Mouse (Mus musculus): ENCODE results near the gene C1qtnf3. TPM values are rescaled to one million over a fixed set of nuclear protein-coding genes. Genes with fewer than 3 reads are reported as not detected.

Gene C1qtnf3
- polyA plus RNA-seq, 1 experiment, result 0.08 TPM

DNA sequence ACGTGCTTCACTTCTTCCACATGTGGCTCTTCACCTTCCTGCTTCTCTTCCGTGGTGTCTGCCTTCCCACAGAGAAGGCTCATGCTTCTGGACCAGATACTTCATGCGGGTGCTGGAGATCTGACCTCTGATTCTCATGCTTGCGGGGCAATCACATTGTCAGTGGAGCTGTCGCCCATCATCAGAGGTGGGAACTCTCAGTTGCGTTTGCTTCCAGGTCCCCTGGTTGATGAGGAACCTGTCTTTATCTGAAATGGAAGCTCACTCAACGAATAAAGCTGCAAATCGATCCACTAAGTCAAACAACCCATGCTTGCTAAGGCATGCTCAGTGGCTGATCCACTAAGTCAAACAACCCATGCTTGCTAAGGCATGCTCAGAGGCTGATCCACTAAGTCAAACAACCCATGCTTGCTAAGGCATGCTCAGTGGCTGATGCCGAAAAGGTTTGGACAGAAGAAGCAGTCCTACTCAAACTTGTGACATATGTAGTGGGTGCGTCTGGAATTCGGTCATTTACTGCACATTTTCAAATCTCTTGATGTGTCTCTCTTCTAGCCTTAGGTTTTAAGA is 58.9 kb downstream of the C1qtnf3 start:
- TF ChIP-seq CTCF (IDR thresholded peaks at IDR 0.05; ENCODE audit: borderline replicate concordance, control insufficient read depth, extremely low read depth, insufficient read depth, low read length, poor library complexity) (no peak), POLR2A (IDR thresholded peaks at IDR 0.05; ENCODE audit: control insufficient read depth, extremely low read depth, insufficient read depth, low read length, poor library complexity) (no peak)
- 91% methylated on average over 11 of the region's 11 CpGs for WGBS
- Histone ChIP-seq H3K36me3 (ENCODE audit: control insufficient read depth, insufficient read depth, low read length) (no peaks in the 10 kb centered on the region), H3K27me3 (ENCODE audit: control insufficient read depth, insufficient read depth, low read length) (no peaks in the 10 kb centered on the region), H3K27ac (ENCODE audit: control insufficient read depth, insufficient read depth, low read length) (no peak overlapping the region), H3K4me3 (ENCODE audit: control insufficient read depth, insufficient read depth, low read length) (no peak overlapping the region), H3K4me1 (replicated peaks; ENCODE audit: control insufficient read depth, insufficient read depth, low read length) (no peaks in the 10 kb centered on the region)
- no peak for DNase-seq

- Histone ChIP-seq H3K27me3 (ENCODE audit: control insufficient read depth, insufficient read depth, low read length) (no peaks in the 10 kb centered on the region), H3K27ac (ENCODE audit: control insufficient read depth, insufficient read depth, low read length) (no peak overlapping the region), H3K4me3 (ENCODE audit: control insufficient read depth, insufficient read depth, low read length) (no peak overlapping the region), H3K36me3 (ENCODE audit: control insufficient read depth, insufficient read depth, low read length) (no peaks in the 10 kb centered on the region), H3K4me1 (replicated peaks; ENCODE audit: control insufficient read depth, insufficient read depth, low read length) (no peaks in the 10 kb centered on the region)
- no peak for TF ChIP-seq CTCF (IDR thresholded peaks at IDR 0.05; ENCODE audit: borderline replicate concordance, control insufficient read depth, extremely low read depth, insufficient read depth, low read length, poor library complexity)
- 74% methylated on average over 2 of the region's 2 CpGs for WGBS
- DNase-seq, result no peak
Measured at GRCm38 (mm10) chr15:11014931-11015330, 62.8 kb downstream of the C1qtnf3 start.

DNA sequence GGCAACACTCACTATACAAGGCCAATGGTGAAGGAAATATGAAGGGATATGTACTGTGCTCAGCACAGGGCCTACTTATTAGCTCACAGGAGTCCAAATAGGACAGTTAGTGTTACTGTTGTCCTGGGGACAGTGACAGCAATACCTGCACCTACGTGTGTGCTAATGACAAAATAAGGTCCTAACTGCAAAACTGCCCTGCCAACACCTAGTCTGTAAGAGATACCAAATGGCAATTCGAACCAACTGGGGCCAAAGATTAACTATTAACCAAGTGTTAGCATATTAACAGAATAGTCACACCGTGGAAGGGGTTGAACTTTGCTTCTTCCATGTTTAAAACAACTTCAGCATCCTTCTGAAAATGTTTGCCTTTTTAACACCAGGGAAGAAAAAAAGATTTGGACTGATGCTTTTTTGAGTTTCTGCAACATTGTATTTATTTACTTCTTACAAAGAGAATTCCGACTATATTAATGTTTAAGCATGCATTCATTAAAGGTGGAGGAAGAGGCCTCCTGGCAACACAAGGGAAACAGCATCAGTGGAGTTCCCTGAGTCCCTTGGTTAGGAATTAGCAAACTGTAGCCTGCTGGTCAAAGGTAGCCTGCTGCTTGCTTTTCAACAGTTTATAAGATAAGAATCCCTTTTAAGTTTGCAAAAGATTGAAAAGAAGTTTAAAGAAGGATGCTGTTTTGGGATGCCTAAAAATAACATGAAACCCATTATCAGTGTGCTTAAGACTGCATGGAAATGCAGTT is 74.8 kb downstream of the C1qtnf3 start:
- Histone ChIP-seq H3K4me1 (replicated peaks; ENCODE audit: control insufficient read depth, insufficient read depth, low read length) (no peaks in the 10 kb centered on the region), H3K27me3 (ENCODE audit: control insufficient read depth, insufficient read depth, low read length) (no peaks in the 10 kb centered on the region), H3K36me3 (ENCODE audit: control insufficient read depth, insufficient read depth, low read length) (no peaks in the 10 kb centered on the region), H3K4me3 (ENCODE audit: control insufficient read depth, insufficient read depth, low read length) (no peak overlapping the region), H3K27ac (ENCODE audit: control insufficient read depth, insufficient read depth, low read length) (no peak overlapping the region)
- WGBS, result 85% methylated on average over 4 of the region's 4 CpGs
- DNase-seq, result no peak
- TF ChIP-seq POLR2A (IDR thresholded peaks at IDR 0.05; ENCODE audit: control insufficient read depth, extremely low read depth, insufficient read depth, low read length, poor library complexity) (no peak), CTCF (IDR thresholded peaks at IDR 0.05; ENCODE audit: borderline replicate concordance, control insufficient read depth, extremely low read depth, insufficient read depth, low read length, poor library complexity) (no peak)

Other genes with a start within 250 kb of the C1qtnf3 start
- gene Rai14, start 237.7 kb upstream of the C1qtnf3 start, polyA plus RNA-seq (2012; rRNA removed), result 1.3 and 1.6 TPM in 2 replicates
- 3.1 and 5.6 TPM in 2 replicates for gene Amacr, start 29.4 kb downstream of the C1qtnf3 start, polyA plus RNA-seq (2012; rRNA removed)
- 0.05 TPM in 1 of 2 replicates, not detected in the other for gene Slc45a2, start 48.4 kb downstream of the C1qtnf3 start, polyA plus RNA-seq (2012; rRNA removed)
- gene Rxfp3, start 85.7 kb downstream of the C1qtnf3 start, polyA plus RNA-seq (2012; rRNA removed), result 0.03 and 0.05 TPM in 2 replicates
- 0.29 and 0.35 TPM in 2 replicates for gene Adamts12, start 112.5 kb downstream of the C1qtnf3 start, polyA plus RNA-seq (2012; rRNA removed)